Mouse (Mus musculus) embryonic facial prominence, embryonic 13.5 days (tissue): ENCODE results near the gene Gm10358. TPM values are rescaled to one million over a fixed set of nuclear protein-coding genes. Genes with fewer than 3 reads are reported as not detected.
"Not testable (repeated sequence)": the region's sequence is repeated elsewhere in the genome, so short reads cannot be mapped to it uniquely, and the experiment has no call there.

ENCODE experiments used
- ATAC-seq: fragments of 200-750 bp; cut with Nextera tagmentation; 2 replicates; pipeline ENCODE4 v1.8.0; 2017; ENCODE audit warnings: low read depth; ENCODE audit not compliant: insufficient number of reproducible peaks, insufficient read depth, low FRiP score, low TSS enrichment
- H3K27ac ChIP-seq: fragments of 300-500 bp; sonication (generic); 2 replicates; pipeline ENCODE4 v1.5.1; 2015; ENCODE audit warnings: moderate library complexity, mild to moderate bottlenecking, inconsistent platforms
- H3K27me3 ChIP-seq: fragments of 300-500 bp; sonication (generic); 2 replicates; pipeline ENCODE4 v1.6.1; 2015; ENCODE audit warnings: mild to moderate bottlenecking, inconsistent platforms
- H3K36me3 ChIP-seq: fragments of 300-500 bp; sonication (generic); 2 replicates; pipeline ENCODE4 v1.6.1; 2015; ENCODE audit warnings: mild to moderate bottlenecking, inconsistent platforms
- H3K4me1 ChIP-seq: fragments of 300-500 bp; sonication (generic); 2 replicates; pipeline ENCODE4 v1.6.1; 2015; ENCODE audit warnings: inconsistent platforms
- H3K4me2 ChIP-seq: fragments of 300-500 bp; sonication (generic); 2 replicates; pipeline ENCODE4 v1.6.1; 2015; ENCODE audit warnings: moderate library complexity, mild to moderate bottlenecking, inconsistent platforms
- H3K4me3 ChIP-seq: fragments of 300-500 bp; sonication (generic); 2 replicates; pipeline ENCODE4 v1.5.1; 2015; ENCODE audit warnings: mild to moderate bottlenecking, inconsistent platforms
- H3K9ac ChIP-seq: fragments of 300-500 bp; sonication (generic); 2 replicates; pipeline ENCODE4 v1.6.1; 2015; ENCODE audit warnings: mild to moderate bottlenecking, inconsistent platforms
- H3K9me3 ChIP-seq: fragments of 300-500 bp; sonication (generic); 2 replicates; pipeline ENCODE4 v1.6.1; 2016; ENCODE audit warnings: inconsistent platforms
- WGBS: fragments of 180-500 bp; shearing (Covaris S2); methylation state at CpG from one replicate; pipeline ENCODE4 v1.1.7; 2015; ENCODE audit warnings: mixed read lengths; 5-methylcytosine and 5-hydroxymethylcytosine counted together
- polyA plus RNA-seq: library from polyadenylated mRNA; unstranded; fragments of >200 nt; fragmentation: Nextera tagmentation; extraction: Ambion mirVana; gene quantifications from 2 replicates; pipeline ENCODE4 v1.2.1, GENCODE M21; 2015

Gm10358 gene
- polyA plus RNA-seq = 0.39 TPM in 1 of 2 replicates, not detected in the other

DNA sequence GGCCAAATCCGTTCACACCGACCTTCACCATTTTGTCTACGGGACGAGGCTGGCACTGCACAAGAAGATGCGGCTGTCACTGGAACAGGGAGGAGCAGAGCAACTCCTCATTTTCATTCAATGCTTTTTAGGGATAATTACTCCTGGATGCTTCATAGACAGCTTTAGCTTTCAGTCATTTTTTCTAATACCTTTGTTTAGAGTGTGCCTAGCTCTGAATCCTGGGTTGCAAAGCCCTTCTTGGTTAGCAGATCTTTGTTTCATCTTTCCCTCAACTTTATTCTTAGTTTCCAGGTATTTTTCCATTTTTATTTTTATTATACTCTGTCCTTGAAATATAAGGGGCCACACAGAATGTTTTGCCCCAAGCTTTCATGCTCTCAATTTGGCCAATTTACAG is at the start of gene Gm10358:
Gm10358 (minus strand) TSS at position 101 of the 400 bp plus-strand sequence.
- WGBS = 94% methylated on average over 5 of the region's 5 CpGs

GRCm38 (mm10) chr8:75448394-75448793 is 42.0 kb upstream of the Gm10358 start, which contains the start of gene Iqcm:
Iqcm (plus strand) TSS chr8:75448694.
- H3K9me3 ChIP-seq = no peaks in the 10 kb centered on the region
- ATAC-seq = no peak

More for the DNA sequence above, at the start of gene Gm10358:
- Histone ChIP-seq H3K9ac (no peak within 1 kb of the TSS), H3K27ac (no peak within 1 kb of the TSS), H3K4me3 (no peak within 1 kb of the TSS), H3K9me3 (no peaks in the 10 kb centered on the region), H3K4me2 (no peak within 1 kb of the TSS), H3K4me1 (no peaks in the 10 kb centered on the region), H3K36me3 (no peaks in the 10 kb centered on the region), H3K27me3 (no peaks in the 10 kb centered on the region)
- ATAC-seq = no peak

GRCm38 (mm10) chr8:75415696-75416095 is 9.3 kb upstream of the Gm10358 start:
- not testable (repeated sequence) for H3K4me3 ChIP-seq, H3K4me1 ChIP-seq, H3K27ac ChIP-seq, H3K9ac ChIP-seq, ATAC-seq, H3K4me2 ChIP-seq, H3K27me3 ChIP-seq, H3K9me3 ChIP-seq, H3K36me3 ChIP-seq
- WGBS = 81% methylated on average over 3 of the region's 3 CpGs

More at GRCm38 (mm10) chr8:75448394-75448793, 42.0 kb upstream of the Gm10358 start, which contains the start of gene Iqcm:
- Histone ChIP-seq H3K4me3 (no peak within 1 kb of the TSS), H3K36me3 (no peaks in the 10 kb centered on the region), H3K27me3 (no peaks in the 10 kb centered on the region), H3K4me2 (no peak within 1 kb of the TSS), H3K4me1 (no peaks in the 10 kb centered on the region), H3K9ac (no peak within 1 kb of the TSS), H3K27ac (no peak within 1 kb of the TSS)
- 93% methylated on average over 7 of the region's 7 CpGs for WGBS

DNA sequence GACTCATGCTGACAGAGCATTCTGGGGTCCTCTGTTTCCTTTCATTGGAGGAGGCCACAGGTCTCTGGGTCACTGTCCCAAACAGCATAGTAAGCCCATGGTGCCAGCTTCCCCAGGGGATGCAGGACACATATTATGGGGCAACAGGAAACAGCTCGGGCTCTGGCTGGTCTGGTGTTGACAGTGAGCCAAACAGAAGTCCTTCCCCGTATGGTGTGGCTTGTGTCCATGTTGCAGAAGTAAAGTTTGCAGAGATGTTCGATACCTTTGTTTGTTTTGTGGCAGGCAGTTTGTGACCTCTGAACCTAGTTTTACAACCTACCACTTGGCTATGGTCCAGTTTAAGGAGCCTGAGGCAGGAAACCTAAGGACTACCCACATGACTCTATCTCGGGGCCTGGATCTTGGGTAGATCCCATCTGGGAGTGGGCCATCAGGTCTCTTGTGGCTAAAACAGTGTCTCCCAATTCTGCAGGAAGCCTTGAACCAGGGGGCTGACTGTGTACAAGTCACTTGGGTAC is 21.6 kb downstream of the Gm10358 start:
- Histone ChIP-seq H3K9me3 (no peaks in the 10 kb centered on the region; the same call in 1 of the 2 replicates), H3K4me3 (no peak overlapping the region), H3K36me3 (no peaks in the 10 kb centered on the region), H3K27ac (no peak overlapping the region), H3K4me1 (no peaks in the 10 kb centered on the region), H3K9ac (no peak overlapping the region), H3K27me3 (no peaks in the 10 kb centered on the region), H3K4me2 (no peak overlapping the region)
- ATAC-seq = no peak
- 91% methylated on average over 4 of the region's 4 CpGs for WGBS

- Histone ChIP-seq H3K36me3 (no peaks in the 10 kb centered on the region), H3K9ac (no peak overlapping the region), H3K27ac (no peak overlapping the region), H3K4me3 (no peak overlapping the region), H3K4me2 (no peak overlapping the region), H3K9me3 (no peaks in the 10 kb centered on the region), H3K4me1 (0 out of 2 replicates have a peak, but pooled peaks cover 4% of the 10 kb centered on the region), H3K27me3 (no peaks in the 10 kb centered on the region)
- WGBS = 23% methylated on average over 1 of the region's 1 CpGs
- 0 out of 2 replicates have a peak, but pooled peaks have one; percentile 56 for ATAC-seq
Measured at GRCm38 (mm10) chr8:75375530-75376123, 30.8 kb downstream of the Gm10358 start.

GRCm38 (mm10) chr8:75372006-75372405 is 34.4 kb downstream of the Gm10358 start:
- no peaks in the 10 kb centered on the region for H3K9me3 ChIP-seq
- 91% methylated on average over 2 of the region's 2 CpGs for WGBS
- H3K4me2 ChIP-seq = no peak overlapping the region
- no peak overlapping the region for H3K9ac ChIP-seq
- H3K4me3 ChIP-seq = no peak overlapping the region
- no peaks in the 10 kb centered on the region for H3K36me3 ChIP-seq
- H3K4me1 ChIP-seq = 0 out of 2 replicates have a peak, but pooled peaks cover 4% of the 10 kb centered on the region
- no peak for ATAC-seq
- H3K27ac ChIP-seq = no peak overlapping the region
- H3K27me3 ChIP-seq = no peaks in the 10 kb centered on the region

Other genes with a start within 250 kb of the Gm10358 start
- 0.08 and 0.11 TPM in 2 replicates for gene Rasd2, start 192.6 kb downstream of the Gm10358 start, polyA plus RNA-seq
- gene Iqcm, start 42.1 kb upstream of the Gm10358 start, polyA plus RNA-seq = not detected in 2 replicates